Mouse (Mus musculus): ENCODE data around the gene Gm21985.
"Not testable (repeated sequence)": the region's sequence is repeated elsewhere in the genome, so short reads cannot be mapped to it uniquely, and the experiment has no call there.

The Gm21985 gene

GRCm38 (mm10) chr2:112393958-112394357, 127.8 kb downstream of the Gm21985 start:
- no peak for DNase-seq

GRCm38 (mm10) chr2:112396649-112397048, 130.5 kb downstream of the Gm21985 start:
- no peak for DNase-seq

- DNase-seq = no peak
Observed at GRCm38 (mm10) chr2:112407030-112407429, 140.9 kb downstream of the Gm21985 start.

- DNase-seq = no peak
Observed at GRCm38 (mm10) chr2:112425308-112425707, 159.2 kb downstream of the Gm21985 start.

GRCm38 (mm10) chr2:112428534-112428933, 162.4 kb downstream of the Gm21985 start:
- DNase-seq = not testable (repeated sequence)

GRCm38 (mm10) chr2:112429665-112430064, 163.6 kb downstream of the Gm21985 start:
- no peak for DNase-seq

- DNase-seq = no peak
Observed at GRCm38 (mm10) chr2:112430403-112430802, 164.3 kb downstream of the Gm21985 start.

GRCm38 (mm10) chr2:112432523-112432922, 166.4 kb downstream of the Gm21985 start:
- no peak for DNase-seq

- no peak for DNase-seq
Observed at GRCm38 (mm10) chr2:112433359-112433758, 167.2 kb downstream of the Gm21985 start.

- DNase-seq = no peak
Observed at GRCm38 (mm10) chr2:112436292-112436691, 170.2 kb downstream of the Gm21985 start.

GRCm38 (mm10) chr2:112437589-112437988, 171.5 kb downstream of the Gm21985 start:
- DNase-seq = no peak

- DNase-seq = no peak
Observed at GRCm38 (mm10) chr2:112443491-112443890, 177.4 kb downstream of the Gm21985 start.

GRCm38 (mm10) chr2:112445511-112445910, 179.4 kb downstream of the Gm21985 start:
- DNase-seq = no peak

- DNase-seq = not testable (repeated sequence)
Observed at GRCm38 (mm10) chr2:112448046-112448445, 181.9 kb downstream of the Gm21985 start.

GRCm38 (mm10) chr2:112448510-112449059, 182.5 kb downstream of the Gm21985 start:
- no peak for DNase-seq

GRCm38 (mm10) chr2:112449597-112450296, 183.6 kb downstream of the Gm21985 start:
- DNase-seq = peak; percentile 51

- not testable (repeated sequence) for DNase-seq
Observed at GRCm38 (mm10) chr2:112452513-112452912, 186.4 kb downstream of the Gm21985 start.

GRCm38 (mm10) chr2:112454125-112454861, 188.2 kb downstream of the Gm21985 start:
- no peak for DNase-seq

- DNase-seq = peak; percentile 99
Observed at GRCm38 (mm10) chr2:112454862-112455564, 188.9 kb downstream of the Gm21985 start, which contains the start of gene Emc7. Gene Emc7, plus strand, starts transcription at chr2:112454997.
